Mouse (Mus musculus): ENCODE measurements around the gene Zfp580. TPM values are rescaled to one million over a fixed set of nuclear protein-coding genes. Genes with fewer than 3 reads are reported as not detected.
A peak's percentile ranks its signal among the peaks of the same experiment; 100 is the strongest.
"Not testable (repeated sequence)": the region's sequence is repeated elsewhere in the genome, so short reads cannot be mapped to it uniquely, and the experiment has no call there.

Zfp580 gene
- 53.0 and 54.1 TPM in 2 replicates for polyA plus RNA-seq (2015; fragmentation: Nextera tagmentation; extraction: Ambion mirVana)

- Histone ChIP-seq H3K36me3 (no peaks in the 10 kb centered on the region), H3K4me1 (peaks cover 46% of the 10 kb centered on the region), H3K4me3 (peak within 1 kb of the TSS; percentile 73), H3K9ac (replicated peaks) (peak within 1 kb of the TSS; percentile 83), H3K4me2 (replicated peaks) (peak within 1 kb of the TSS; percentile 84), H3K9me3 (no peaks in the 10 kb centered on the region), H3K27me3 (peaks cover 36% of the 10 kb centered on the region), H3K27ac (replicated peaks) (peak within 1 kb of the TSS; percentile 81)
- peak; percentile 82 for ATAC-seq (replicated peaks)
- 1% methylated on average over 64 of the region's 65 CpGs for WGBS
Observed at GRCm38 (mm10) chr7:5051193-5052192, at the start of gene Zfp580. Gene Zfp580 (plus strand): TSS chr7:5051538.

GRCm38 (mm10) chr7:5002876-5003275, 48.5 kb upstream of the Zfp580 start:
- WGBS, result 60% methylated on average over 8 of the region's 8 CpGs

GRCm38 (mm10) chr7:5008229-5008628, 43.1 kb upstream of the Zfp580 start:
- H3K4me1 ChIP-seq, result peaks cover 3% of the 10 kb centered on the region; the same call in 1 of the 2 replicates
- H3K4me2 ChIP-seq (replicated peaks), result no peak overlapping the region
- H3K9me3 ChIP-seq, result no peaks in the 10 kb centered on the region
- no peak overlapping the region for H3K9ac ChIP-seq (replicated peaks)
- H3K36me3 ChIP-seq, result peaks cover 63% of the 10 kb centered on the region
- WGBS, result 97% methylated on average over 26 of the region's 26 CpGs
- H3K27ac ChIP-seq (replicated peaks), result no peak overlapping the region
- ATAC-seq (replicated peaks), result no peak
- H3K4me3 ChIP-seq, result no peak overlapping the region
- no peaks in the 10 kb centered on the region for H3K27me3 ChIP-seq

More at GRCm38 (mm10) chr7:5002876-5003275, 48.5 kb upstream of the Zfp580 start:
- not testable (repeated sequence) for H3K4me3 ChIP-seq; H3K4me1 ChIP-seq; H3K27ac ChIP-seq (replicated peaks); H3K9ac ChIP-seq (replicated peaks); H3K4me2 ChIP-seq (replicated peaks); ATAC-seq (replicated peaks); H3K27me3 ChIP-seq; H3K9me3 ChIP-seq
- H3K36me3 ChIP-seq, result peaks cover 19% of the 10 kb centered on the region

- no peaks in the 10 kb centered on the region for H3K9me3 ChIP-seq
- 91% methylated on average over 27 of the region's 27 CpGs for WGBS
- H3K4me2 ChIP-seq (replicated peaks), result no peak overlapping the region; the same call in 1 of the 2 replicates
- H3K4me3 ChIP-seq, result no peak overlapping the region
- H3K27me3 ChIP-seq, result no peaks in the 10 kb centered on the region
- peaks cover 16% of the 10 kb centered on the region for H3K4me1 ChIP-seq
- peaks cover 47% of the 10 kb centered on the region for H3K36me3 ChIP-seq
- no peak for ATAC-seq (replicated peaks)
- no peak overlapping the region for H3K9ac ChIP-seq (replicated peaks)
- no peak overlapping the region for H3K27ac ChIP-seq (replicated peaks)
Observed at GRCm38 (mm10) chr7:5012681-5013513, 38.4 kb upstream of the Zfp580 start.

GRCm38 (mm10) chr7:5014251-5015117, 36.9 kb upstream of the Zfp580 start, which contains the start of the genes Zfp524 and Fiz1:
Gene Zfp524 (plus strand): TSS chr7:5014415.
Gene Fiz1 (minus strand): TSS chr7:5014697.
- peaks cover 31% of the 10 kb centered on the region for H3K36me3 ChIP-seq
- H3K27me3 ChIP-seq, result no peaks in the 10 kb centered on the region
- H3K4me1 ChIP-seq, result peaks cover 19% of the 10 kb centered on the region
- H3K4me3 ChIP-seq, result peak within 1 kb of the TSS; percentile 89
- ATAC-seq (replicated peaks), result peak; percentile 86
- peak within 1 kb of the TSS; percentile 61 for H3K4me2 ChIP-seq (replicated peaks)
- H3K27ac ChIP-seq (replicated peaks), result peak within 1 kb of the TSS; percentile 99
- WGBS, result under 1% methylated on average over 42 of the region's 42 CpGs
- H3K9ac ChIP-seq (replicated peaks), result peak within 1 kb of the TSS; percentile 82
- H3K9me3 ChIP-seq, result no peaks in the 10 kb centered on the region

GRCm38 (mm10) chr7:5015118-5016001, 36.0 kb upstream of the Zfp580 start, which contains the start of gene Gm44973:
Gene Gm44973 (plus strand): TSS chr7:5015496.
- peak within 1 kb of the TSS; percentile 99 for H3K27ac ChIP-seq (replicated peaks)
- H3K4me1 ChIP-seq, result peaks cover 21% of the 10 kb centered on the region
- no peaks in the 10 kb centered on the region for H3K9me3 ChIP-seq
- ATAC-seq (replicated peaks), result peak; percentile 80
- H3K27me3 ChIP-seq, result no peaks in the 10 kb centered on the region
- peak within 1 kb of the TSS; percentile 89 for H3K4me3 ChIP-seq
- H3K36me3 ChIP-seq, result peaks cover 23% of the 10 kb centered on the region
- peak within 1 kb of the TSS; percentile 82 for H3K9ac ChIP-seq (replicated peaks)
- under 1% methylated on average over 70 of the region's 76 CpGs for WGBS
- H3K4me2 ChIP-seq (replicated peaks), result peak within 1 kb of the TSS; percentile 61

- H3K4me3 ChIP-seq, result peak overlapping the region; percentile 89
- WGBS, result 65% methylated on average over 3 of the region's 3 CpGs
- peaks cover 16% of the 10 kb centered on the region for H3K36me3 ChIP-seq
- no peaks in the 10 kb centered on the region for H3K9me3 ChIP-seq
- H3K9ac ChIP-seq (replicated peaks), result peak overlapping the region; percentile 51
- peak overlapping the region; percentile 99 for H3K27ac ChIP-seq (replicated peaks)
- H3K27me3 ChIP-seq, result no peaks in the 10 kb centered on the region
- no peak for ATAC-seq (replicated peaks)
- peak overlapping the region; percentile 61 for H3K4me2 ChIP-seq (replicated peaks)
- peaks cover 25% of the 10 kb centered on the region for H3K4me1 ChIP-seq
Observed at GRCm38 (mm10) chr7:5016057-5016456, 35.3 kb upstream of the Zfp580 start.

- no peak overlapping the region for H3K27ac ChIP-seq (replicated peaks)
- no peaks in the 10 kb centered on the region for H3K27me3 ChIP-seq
- no peak for ATAC-seq (replicated peaks)
- H3K9me3 ChIP-seq, result no peaks in the 10 kb centered on the region
- no peak overlapping the region for H3K4me3 ChIP-seq
- H3K4me2 ChIP-seq (replicated peaks), result no peak overlapping the region
- H3K4me1 ChIP-seq, result peaks cover 34% of the 10 kb centered on the region
- WGBS, result 98% methylated on average over 2 of the region's 2 CpGs
- peaks cover 7% of the 10 kb centered on the region for H3K36me3 ChIP-seq
- H3K9ac ChIP-seq (replicated peaks), result no peak overlapping the region
Observed at GRCm38 (mm10) chr7:5016920-5017319, 34.4 kb upstream of the Zfp580 start.

- Histone ChIP-seq H3K9ac (replicated peaks) (no peak overlapping the region), H3K4me2 (replicated peaks) (no peak overlapping the region), H3K27ac (replicated peaks) (no peak overlapping the region), H3K36me3 (peaks cover 4% of the 10 kb centered on the region), H3K4me1 (peaks cover 34% of the 10 kb centered on the region), H3K4me3 (no peak overlapping the region), H3K9me3 (no peaks in the 10 kb centered on the region), H3K27me3 (no peaks in the 10 kb centered on the region)
- no peak for ATAC-seq (replicated peaks)
- WGBS, result 95% methylated on average over 16 of the region's 16 CpGs
Observed at GRCm38 (mm10) chr7:5017352-5017751, 34.0 kb upstream of the Zfp580 start.

- ATAC-seq (replicated peaks), result no peak
- WGBS, result 99% methylated on average over 21 of the region's 21 CpGs
Observed at GRCm38 (mm10) chr7:5017931-5018330, 33.4 kb upstream of the Zfp580 start.

More at GRCm38 (mm10) chr7:5017931-5018330, 33.4 kb upstream of the Zfp580 start:
- Histone ChIP-seq H3K4me1 (peaks cover 34% of the 10 kb centered on the region), H3K4me3 (no peak overlapping the region), H3K9ac (replicated peaks) (no peak overlapping the region), H3K27me3 (no peaks in the 10 kb centered on the region), H3K27ac (replicated peaks) (no peak overlapping the region), H3K9me3 (no peaks in the 10 kb centered on the region), H3K36me3 (peaks cover 6% of the 10 kb centered on the region; the same call in 1 of the 2 replicates), H3K4me2 (replicated peaks) (no peak overlapping the region)

All from forebrain, embryonic 15.5 days (tissue).